Mouse (Mus musculus): ENCODE measurements at regions not wholly inside any gene's neighbourhood (a gene's known extent, or its start where the extent isn't known, plus 50 kb on each side); places are given as distances from the start of the nearest gene placed in this dataset.

DNA sequence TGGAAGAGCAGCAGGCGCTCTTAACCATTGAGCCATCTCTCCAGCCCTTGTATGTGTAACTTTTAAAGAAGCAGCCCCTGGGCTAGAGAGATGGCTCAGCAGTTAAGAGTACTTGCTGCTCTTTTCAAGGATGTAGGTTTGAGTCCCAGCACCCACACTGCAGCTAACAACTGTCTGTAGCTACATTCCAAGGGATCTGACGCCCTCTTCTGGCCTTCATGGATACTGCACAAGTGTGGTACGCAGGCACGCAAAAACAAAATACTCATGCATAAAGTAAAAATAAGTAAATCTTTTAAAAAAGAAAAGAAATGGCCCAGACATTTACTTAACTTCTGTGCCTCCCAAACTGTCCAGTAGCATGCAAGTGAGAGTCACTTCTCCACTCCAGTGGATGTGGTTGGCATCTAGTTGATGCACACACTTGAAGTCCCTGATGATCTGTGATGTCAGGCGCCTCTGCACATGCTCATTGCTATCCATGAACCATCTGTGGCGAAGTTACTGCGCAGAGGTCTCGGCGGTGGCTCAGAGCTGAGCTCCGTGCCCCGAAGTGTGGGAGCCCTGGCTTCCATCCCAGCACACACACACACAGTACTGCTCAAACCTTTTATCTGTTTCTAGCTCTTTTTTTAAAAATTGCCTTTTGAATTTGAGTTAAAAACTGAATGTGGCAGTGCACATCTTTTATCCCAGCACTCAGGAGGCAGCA is 59.0 kb upstream of the Nkx1-1 start:
- TF ChIP-seq CTCF (conservative IDR thresholded peaks at IDR 0.05; ENCODE audit: low read length): peak; percentile 53
- no peak for TF ChIP-seq NANOG (IDR thresholded peaks at IDR 0.05; ENCODE audit: borderline replicate concordance, low read length)
- TF ChIP-seq POU5F1 (IDR thresholded peaks at IDR 0.05; ENCODE audit: borderline replicate concordance, low read length): no peak
